Mouse (Mus musculus) olfactory bulb, adult 2 months (tissue): ENCODE measurements around the gene Azin2.

Experiments used
- CTCF ChIP-seq: fragments of 200-500 bp; IDR thresholded peaks from 2 replicates; pipeline ENCODE4 v1.5.1; 2012; ENCODE audit warnings: low read depth, mild to moderate bottlenecking, low read length, moderate library complexity; ENCODE audit not compliant: insufficient read depth
- POLR2A ChIP-seq: fragments of 200-500 bp; IDR thresholded peaks from 2 replicates; pipeline ENCODE4 v1.6.1; 2012; ENCODE audit warnings: mild to moderate bottlenecking, low read depth, low read length, moderate library complexity; ENCODE audit not compliant: insufficient read depth

GRCm38 (mm10) chr4:128913794-128914193 is 48.4 kb downstream of the Azin2 start:
- no peak for TF ChIP-seq POLR2A
- TF ChIP-seq CTCF: no peak
